Mouse (Mus musculus) ES-Bruce4 (cell line): ENCODE measurements around the gene Zfp945.

Source experiments
- CTCF ChIP-seq: IDR thresholded peaks from one replicate; pipeline ENCODE4 v1.8.1; 2011; ENCODE audit warnings: low read depth, low read length
- POLR2A ChIP-seq: IDR thresholded peaks from one replicate; pipeline ENCODE4 v1.8.1; 2011; ENCODE audit warnings: low read length; ENCODE audit not compliant: insufficient read depth

- TF ChIP-seq CTCF (no peak), POLR2A (no peak)
Measured at GRCm38 (mm10) chr17:22876316-22876715, 9.4 kb upstream of the Zfp945 start.
